In genomic region chr2:75926061-75926460, GRCm38 (mm10) we compare ENCODE assay signal across 15 mouse cellular contexts. TPM values are rescaled to one million over a fixed set of nuclear protein-coding genes. Genes with fewer than 3 reads are reported as not detected.
"Had no signal": no experiment of that assay in that cellular context is flagged by ENCODE, and none has a peak within 500 bp of the region (broad histone marks: within the 10 kb centered on the region; RNA-seq: fewer than 3 reads in every experiment).

No protein-coding gene starts in this region.

- H3K9ac ChIP-seq: limb, embryonic 13.5 days; liver, embryonic 14.5 days; midbrain, embryonic 13.5 days had no signal

- H3K9me3 ChIP-seq: limb, embryonic 13.5 days; midbrain, embryonic 13.5 days had no signal

- H3K4me1 ChIP-seq: limb, embryonic 13.5 days had no signal

- H3K4me2 ChIP-seq: limb, embryonic 13.5 days; midbrain, embryonic 13.5 days had no signal

- DNase-seq: kidney, postnatal 36 days; layer of hippocampus, adult 9-11 months; layer of hippocampus, postnatal 36 days; lung, adult 18-20 months; retina, postnatal 1 day; right cerebral cortex, postnatal 4 days; spleen, adult 18-20 months; thymus, adult 18-20 months; thymus, postnatal 14 days had no signal

- H3K27me3 ChIP-seq: limb, embryonic 13.5 days; midbrain, embryonic 13.5 days had no signal

- H3K27ac ChIP-seq: kidney, postnatal 0 days; limb, embryonic 13.5 days; liver, embryonic 14.5 days; midbrain, embryonic 13.5 days had no signal

- ATAC-seq: midbrain, embryonic 13.5 days had no signal

- H3K4me3 ChIP-seq: limb, embryonic 13.5 days; midbrain, embryonic 13.5 days; myocyte had no signal

RNA-seq across cellular contexts. Expression of gene Ttc30a2, which starts 51.9 kb away (rescaled TPM):
- total RNA-seq: megakaryocyte-erythroid progenitor cell, adult 5-6 weeks had no signal
